Mouse (Mus musculus) WW6 (cell line): ENCODE results near the gene Gulp1.

Experiments used
- DNase-seq: peaks from one replicate; pipeline ENCODE4 v3.0.0-alpha.2; 2013; ENCODE audit warnings: low read depth, low spot score

The Gulp1 gene

DNA sequence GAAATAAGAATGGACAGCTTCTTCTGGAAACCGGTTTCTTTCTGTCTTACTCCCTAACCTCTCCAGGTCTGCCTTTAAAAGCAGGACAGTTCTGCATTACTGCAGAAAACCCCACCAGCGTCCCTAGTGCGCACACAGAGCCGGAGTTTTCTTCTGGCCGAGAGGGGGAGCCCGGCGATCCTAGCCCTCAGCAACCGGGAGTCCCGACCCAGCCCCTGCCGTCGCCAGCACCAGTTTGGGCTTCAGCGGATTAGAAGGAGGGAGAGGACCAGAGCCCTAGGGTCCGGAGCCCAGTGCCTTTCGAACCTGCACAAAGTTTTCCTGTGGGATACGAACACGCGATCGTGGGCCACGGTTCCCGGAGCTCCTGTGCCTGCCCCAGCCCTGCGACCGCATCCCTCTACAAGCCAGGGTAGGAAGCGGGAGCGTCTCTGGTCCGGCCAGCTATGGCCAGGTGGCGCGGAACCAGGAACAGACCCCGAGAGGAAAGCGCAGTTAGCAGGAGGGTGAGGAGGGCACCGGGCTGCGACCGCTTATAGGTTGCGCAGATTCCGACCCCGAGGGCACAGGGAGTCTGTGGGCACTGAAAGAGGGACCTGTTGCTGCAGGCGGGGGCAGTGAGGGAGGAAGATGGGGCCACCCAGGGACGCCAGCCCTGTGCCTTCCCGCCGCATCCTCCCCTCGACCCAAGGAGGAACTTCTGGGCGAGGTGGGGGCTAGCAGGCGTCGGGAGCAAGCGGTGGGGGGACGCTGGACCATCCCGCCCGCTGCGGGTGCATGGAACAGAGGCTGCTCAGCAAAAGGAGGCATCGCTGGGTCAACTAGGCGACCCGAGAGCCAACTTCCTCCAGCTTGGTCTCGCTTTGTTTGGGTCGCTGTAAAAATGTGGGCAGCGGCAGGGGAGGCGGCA lies at the start of gene Gulp1:
Gene Gulp1 (plus strand): TSS at position 51 of the 910 bp plus-strand sequence.
- peak; percentile 54 for DNase-seq

DNA sequence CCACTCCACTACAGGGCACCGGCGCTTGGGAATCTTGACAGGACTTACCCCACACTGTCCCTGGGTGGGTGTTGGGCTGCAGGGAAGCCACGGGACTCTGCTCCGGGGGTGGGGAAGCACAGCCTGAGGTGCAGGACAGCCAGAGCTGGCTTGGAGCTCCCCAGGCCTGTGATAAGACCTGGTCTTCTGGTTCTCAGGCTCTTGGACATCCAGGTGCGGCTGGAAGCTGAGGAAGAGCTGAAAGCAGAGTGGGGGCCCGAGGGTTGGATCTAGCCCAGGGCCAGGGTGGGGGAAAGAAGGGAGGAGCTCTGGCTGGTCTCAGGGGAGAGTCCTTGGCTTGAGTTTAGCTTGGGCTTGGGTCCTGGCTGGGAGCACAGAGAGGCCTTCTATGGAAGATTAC lies 1.1 kb upstream of the Gulp1 start:
- DNase-seq: no peak

DNA sequence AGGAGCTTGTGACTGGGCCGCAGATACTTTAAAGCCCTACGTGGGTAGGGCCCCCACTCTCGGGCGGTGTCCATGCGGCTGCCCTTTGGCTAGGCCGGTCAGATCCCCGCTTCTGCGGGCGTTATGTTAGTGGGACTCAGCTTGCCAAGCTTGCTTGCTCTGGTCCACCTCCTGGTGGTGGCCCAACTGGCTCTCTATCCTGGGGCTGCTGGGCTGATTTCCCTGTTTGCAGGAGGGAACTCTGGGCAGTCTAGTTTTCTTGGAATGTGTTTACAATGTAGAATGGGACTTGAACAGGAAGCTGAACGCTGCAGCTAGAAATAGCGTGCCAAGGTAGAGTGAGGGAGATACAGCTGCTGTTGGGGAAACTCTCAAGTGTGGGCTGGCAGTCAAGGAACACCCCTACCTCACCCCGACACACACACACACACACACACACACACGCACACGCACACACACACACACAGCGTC lies 1.1 kb downstream of the Gulp1 start:
- peak; percentile 13 for DNase-seq

DNA sequence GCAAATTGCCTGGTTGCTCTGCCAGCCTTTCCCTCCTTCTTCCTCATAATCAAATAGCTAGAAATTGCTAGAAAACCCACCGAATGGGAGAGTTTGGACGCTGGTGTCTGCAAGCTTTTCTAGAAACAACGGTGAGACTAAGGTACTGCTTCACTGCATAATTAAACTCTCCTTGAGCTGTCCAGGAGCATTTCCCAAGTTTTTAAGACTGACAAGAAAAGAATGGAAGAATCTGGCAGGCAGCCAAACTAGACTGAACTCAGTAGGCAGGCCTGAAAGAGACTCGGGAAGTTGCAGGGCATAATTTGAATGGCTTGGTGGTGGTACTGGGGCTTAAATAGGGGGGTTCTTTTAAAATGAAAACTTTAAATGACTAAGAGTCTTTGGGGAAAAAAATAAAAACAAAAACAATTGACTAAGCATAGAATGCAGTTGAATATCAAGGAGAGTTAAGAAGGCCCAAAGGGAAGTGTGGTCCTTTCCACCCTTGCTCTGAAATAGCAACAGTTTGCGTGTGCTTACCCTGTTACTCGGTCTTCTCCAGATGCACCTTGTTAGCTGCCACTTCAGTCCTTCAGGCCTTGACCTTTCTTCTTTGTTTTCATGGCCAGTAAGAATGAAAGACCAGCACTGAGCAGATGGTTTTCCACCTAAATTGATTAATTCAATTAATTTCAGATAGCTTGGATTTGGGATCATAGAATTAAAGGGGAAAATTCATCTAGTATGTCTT lies 2.0 kb downstream of the Gulp1 start:
- no peak for DNase-seq

DNA sequence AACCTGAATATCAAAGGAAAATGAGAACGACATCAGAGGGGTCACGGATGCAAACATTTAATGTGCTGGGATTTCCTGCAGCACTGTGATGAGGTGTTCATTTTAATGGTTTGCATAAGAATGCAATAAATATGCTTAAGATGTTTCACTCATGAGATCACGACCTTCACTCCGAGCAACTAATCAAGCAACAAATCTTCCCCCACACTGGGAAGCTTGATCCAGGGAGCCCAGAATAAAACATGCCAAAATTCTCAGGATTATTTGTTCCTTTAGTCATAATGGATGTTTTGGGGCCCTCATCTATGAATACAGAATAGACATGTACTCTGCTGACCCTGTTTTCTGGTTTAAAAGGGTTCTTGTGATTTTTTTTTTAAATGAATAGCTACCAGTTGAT lies 16.1 kb downstream of the Gulp1 start:
- DNase-seq: no peak

DNA sequence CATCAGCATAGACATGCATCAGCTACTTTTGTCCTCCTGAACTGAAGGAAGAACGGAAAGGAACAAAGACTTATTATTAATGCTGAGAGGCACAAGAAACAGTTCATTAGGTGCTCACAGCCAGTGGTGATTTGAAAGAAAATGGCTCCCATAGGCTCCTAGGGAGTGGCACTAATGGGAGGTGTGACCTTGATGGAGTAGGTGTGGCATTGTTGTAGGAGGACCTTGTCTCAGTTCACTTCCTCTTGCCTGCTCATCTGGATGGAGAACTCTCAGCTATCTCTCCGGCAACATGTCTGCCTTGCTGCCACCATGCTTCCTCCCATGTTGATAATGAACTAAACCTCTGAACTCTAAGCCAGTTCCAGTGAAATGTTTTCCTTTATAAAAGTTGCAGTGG lies 17.0 kb downstream of the Gulp1 start:
- no peak for DNase-seq

DNA sequence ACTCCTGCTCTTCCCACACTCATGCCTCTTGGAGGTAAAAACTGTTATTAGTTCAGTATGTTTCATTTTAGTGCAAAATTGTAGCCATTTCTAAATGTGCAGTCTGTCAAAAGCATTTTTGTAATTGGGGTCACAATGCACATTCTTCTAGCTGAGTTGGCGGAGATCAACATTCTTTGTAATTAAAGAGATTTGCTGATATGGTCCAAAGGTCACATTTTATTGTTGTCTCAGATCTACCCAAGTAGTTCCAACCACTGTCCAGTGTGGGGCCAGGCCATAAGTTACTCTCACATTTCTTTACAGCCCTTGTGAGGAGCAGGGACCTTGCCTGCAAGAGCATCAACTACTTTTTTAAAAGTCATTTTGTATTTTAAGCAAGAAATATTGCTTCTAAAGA lies 24.7 kb downstream of the Gulp1 start:
- no peak for DNase-seq

DNA sequence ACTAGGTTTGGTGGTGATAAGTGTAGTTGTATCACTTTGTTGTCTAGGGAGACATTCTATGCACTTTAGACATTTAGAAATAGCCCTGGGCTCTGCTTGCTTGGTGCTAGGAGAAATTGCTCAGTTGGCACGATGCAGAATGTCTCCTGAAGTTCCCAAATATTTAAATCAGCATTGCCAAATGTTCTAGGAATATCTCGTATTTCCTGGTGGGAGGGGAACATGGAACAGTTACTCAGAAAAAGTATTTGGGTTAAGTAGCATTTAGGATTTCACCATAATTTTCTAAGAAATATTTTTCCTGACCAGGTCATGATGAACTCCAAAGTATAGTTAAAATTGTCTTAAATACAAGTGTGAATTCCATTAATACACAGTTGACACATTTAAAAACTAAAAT lies 25.3 kb downstream of the Gulp1 start:
- DNase-seq: no peak

DNA sequence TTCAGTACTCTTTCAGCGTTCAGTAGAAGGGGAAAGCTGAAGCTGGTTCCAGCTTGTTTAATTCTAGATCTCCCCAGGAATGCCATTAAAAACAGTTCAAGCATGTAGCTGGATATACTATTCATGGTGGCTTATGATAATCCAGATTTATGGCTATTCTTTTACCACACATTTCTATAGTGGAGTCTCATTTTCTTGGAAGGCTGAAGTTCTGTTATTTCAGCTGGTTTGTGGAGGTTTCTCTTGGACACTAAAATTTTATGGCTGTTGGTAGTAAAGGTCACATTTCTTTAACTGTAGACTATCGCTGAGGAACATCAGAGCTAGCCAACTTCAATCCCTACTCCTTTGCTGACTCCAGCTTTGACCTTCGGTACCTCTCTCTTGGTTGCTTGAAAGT lies 29.1 kb downstream of the Gulp1 start:
- no peak for DNase-seq

DNA sequence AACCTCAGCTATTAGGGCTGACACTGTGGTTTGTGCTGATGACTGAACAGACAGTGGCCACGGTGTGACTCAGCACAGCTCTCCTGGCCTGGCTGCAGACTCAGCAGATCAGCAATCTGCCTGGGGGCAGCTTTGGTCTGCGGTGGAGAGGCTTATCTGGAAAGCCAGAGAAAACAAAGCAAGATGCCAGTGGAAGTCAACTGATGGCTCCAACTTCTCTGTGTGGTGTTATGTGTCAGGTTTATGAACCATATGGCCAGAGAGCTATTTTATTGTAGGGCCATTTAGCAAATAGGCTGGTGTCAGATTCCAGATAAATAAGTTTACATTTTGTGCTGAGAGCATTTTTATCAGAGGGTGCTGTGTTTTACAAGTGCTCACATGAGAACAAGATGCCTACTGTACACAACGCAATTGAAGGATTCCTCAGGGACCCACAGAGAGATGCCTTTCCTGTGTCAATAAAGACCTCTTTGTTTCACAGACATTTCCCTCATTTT lies 33.6 kb downstream of the Gulp1 start:
- no peak for DNase-seq

DNA sequence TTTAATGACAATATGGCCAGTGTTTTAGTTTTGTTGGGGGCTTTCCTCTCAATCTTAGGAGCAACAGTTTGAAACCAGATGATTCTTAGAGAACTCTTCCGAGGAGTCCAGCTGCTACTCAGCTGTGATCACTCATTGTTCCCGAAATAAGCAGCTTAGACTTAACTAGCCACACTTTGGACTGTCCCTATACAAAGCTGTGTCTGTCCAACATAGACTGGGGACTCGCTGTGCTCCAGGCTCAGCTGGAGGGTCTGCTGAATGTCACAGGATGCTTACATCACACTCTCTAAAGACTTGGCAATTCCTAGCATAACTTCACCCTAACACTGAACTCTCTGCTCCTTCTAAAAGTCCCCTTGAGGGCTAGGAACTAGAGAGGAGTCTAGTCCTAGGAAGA lies 40.4 kb downstream of the Gulp1 start:
- no peak for DNase-seq

DNA sequence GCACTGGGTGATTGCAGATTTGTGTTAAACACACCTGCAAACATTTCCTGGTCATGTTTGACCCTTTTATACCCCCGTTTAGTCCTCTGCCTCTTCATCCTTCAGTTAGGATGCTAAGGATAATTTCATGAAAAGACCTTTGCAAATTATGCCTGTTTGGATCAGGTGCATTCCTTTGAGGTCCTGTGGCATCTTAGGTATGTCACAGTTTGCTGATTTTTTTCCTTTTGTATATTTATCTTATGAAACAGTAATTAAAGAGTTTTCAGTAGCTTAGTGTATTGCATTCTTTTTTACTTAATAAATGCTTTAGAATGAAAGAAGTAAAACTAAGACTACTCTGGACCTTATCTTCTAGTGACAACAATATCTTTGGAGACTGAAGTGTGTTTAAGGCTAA lies 41.8 kb downstream of the Gulp1 start:
- no peak for DNase-seq

DNA sequence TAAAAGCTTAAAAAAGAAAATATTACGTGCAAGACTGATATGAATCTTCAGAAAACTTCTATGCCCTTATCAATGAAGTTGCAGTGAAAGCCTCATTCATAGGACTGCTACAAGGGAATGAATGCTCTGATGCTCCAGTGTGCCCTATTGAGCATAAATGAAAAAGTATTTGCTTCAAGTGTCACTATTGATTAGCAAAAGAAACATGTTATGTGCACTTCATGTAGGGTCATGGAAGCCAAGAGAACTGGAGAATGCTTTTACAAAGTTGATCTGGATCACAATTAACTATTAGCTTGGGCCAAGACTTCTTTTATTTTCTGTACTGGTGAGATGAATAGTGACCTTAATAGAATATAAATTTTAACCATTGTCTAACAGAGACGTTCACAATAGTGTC lies 47.0 kb downstream of the Gulp1 start:
- no peak for DNase-seq

DNA sequence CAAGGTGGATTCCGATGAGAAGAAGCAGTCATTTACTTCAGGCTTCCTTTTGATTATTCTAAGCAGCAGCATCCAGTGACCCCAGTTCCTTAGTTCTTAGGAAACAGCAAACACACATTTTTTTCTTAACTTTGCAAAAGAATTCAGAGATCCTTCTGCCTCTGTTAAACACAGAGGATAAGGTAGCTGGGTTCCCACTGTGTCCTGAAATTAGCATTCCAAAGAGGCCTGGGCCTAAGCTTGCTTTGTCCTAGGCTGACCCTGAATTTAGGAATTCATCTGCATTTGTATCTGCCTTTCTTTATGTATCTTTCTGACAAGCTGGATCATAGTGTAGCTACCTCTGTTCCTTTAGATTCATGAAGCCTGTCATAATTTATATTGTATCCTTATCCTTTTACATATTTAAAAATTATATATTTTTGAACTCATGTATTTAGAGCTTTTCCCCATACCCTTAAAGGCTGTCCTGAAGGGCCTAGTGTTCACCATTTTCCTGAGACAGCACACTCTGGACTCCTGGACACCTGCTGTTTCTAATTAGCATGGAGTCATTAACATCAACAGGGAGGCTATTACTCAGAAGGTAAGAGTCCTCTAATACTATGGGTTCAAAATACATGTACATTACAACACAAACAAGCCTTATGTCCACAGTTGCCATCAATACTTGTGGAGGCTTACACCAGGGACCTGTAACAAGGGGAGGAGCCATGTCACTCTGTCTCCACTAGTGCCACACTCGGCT lies 62.2 kb downstream of the Gulp1 start:
- DNase-seq: no peak

DNA sequence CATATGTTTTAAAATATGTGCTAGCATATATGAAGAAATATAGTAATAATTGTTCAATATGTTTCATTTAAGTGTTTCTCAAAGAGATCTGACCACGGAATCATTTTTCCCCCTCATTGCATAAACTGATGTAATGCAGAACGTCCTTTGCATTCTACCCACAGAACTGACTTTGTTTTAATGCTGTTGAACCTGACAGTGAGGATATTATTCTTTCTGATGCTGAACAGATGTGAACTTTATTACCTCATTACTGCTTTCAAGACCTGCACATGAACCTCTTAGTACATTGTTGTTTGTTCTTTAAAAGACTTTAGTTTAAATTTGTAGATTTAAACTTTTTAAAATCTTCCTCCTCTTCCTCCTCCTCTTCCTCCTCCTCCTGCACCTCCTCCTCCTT lies 67.4 kb downstream of the Gulp1 start:
- no peak for DNase-seq

DNA sequence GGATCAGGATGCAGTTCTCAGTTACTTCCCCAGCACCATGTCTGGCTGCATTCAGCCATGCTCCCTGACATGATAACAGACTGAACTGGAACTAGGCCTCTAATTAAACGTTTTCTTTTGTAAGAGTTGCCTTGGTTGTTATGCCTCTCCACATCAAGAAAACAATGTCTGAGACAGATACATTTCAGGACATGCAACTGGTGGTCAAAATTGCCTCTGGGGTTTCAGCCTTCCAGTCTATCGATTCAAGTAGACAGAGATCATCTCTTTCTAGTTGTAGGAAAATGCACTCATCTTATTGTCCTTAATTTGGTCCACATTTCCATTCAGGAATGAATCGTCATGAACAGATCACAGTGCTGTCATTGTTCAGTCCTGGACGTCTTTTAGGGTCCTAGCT lies 83.2 kb downstream of the Gulp1 start:
- no peak for DNase-seq

DNA sequence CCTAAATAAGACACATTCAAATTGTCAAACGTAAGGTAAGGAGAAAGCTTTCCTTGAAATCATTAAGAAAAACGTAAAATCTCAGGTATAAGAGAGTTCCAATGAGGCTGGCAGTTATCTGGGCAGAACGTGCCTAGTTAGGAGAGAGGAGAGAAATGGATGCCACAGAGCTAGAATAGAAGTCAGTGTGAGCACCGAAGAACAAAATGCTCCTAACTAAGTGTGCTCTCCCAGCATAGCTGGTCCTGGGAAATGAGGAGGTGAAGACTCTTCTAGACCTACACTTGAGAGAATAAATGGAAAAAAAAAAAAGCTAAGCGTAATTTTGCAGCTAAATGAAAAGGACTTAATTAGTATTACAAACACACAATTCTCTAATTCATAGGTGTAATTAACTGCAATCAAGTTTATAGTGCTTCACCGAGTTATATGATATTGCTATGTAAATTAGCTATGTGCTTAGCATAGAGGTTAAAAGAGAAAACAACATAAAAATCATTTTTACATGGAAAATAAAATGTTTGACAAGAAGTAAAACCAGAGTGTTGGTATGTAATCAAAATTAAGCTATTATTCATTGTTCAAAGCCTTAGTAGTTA lies 94.5 kb downstream of the Gulp1 start:
- DNase-seq: no peak

DNA sequence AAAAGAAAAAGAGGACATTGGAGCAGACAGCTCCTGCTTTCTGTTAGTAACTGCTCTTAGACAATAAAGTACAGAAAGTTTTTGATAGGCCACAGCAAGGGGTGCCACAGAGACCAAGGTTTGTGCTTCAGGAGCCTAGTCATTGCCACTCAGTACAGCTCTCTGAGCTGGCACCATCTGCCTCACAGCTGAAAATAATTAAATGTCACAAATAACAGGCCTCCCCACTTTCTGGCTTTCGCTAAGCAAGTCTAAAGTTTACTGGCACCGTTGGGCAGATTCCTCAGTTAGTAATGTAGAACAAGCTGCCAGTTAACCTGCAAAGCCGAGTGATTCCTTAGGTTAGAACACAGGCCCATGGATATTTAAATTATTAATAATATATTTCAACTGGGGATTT lies 127.7 kb downstream of the Gulp1 start:
- DNase-seq: no peak

DNA sequence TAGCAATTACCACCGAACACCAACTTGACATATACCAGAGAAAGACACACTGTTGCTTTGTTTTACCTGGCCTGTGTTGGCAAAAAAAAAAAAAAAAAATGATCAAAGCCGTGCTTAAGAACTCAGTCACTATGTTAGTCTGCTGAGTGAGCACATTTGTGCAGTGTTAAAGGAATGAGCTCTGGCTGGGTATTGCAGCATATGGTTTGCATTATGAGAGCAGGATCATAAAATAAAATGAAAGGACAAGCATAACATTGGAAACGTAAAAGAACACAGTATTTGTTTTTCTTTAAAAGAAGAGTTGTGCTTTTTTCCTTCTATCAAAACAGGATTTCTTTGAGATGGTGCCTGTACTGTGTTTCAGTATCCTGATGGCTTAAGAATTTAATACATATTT lies 128.1 kb downstream of the Gulp1 start:
- DNase-seq: no peak

DNA sequence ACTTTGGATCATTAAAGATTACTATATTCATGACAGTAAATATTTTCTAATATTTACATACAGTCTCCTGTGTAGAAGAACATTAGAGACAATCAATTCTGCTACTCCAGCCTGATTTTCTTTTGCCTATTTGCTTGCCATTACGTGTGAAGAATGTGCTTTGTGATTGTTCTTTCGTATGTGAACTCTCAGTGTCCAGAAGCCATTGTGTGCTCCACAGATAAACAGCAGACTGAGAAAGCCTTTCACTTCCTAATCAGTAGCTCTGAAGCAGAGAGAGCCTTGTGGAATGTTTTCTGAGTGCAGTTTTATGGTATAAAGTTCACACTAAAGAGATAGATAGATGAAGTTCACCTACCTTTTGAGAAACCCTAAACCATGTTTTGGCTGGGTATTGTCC lies 131.2 kb downstream of the Gulp1 start:
- DNase-seq: no peak

DNA sequence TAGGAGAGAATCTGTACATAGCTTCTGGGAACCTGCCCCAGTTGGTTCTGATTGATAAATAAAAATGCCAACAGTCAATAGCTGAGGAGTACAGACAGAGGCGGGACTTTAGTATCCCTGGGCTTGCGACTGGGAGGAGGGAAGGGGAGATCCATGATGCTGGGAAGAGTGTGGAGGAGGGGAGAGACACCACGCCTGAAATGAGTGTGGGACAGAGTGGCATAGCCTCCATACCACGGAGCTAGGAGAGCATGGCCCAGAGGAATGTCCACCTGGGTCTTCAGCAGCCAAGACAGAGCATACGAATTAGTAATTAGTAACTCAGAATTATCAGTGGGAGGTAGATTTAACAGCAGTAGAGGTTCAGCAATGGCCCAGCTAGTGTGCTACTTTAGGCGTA lies 132.4 kb downstream of the Gulp1 start:
- no peak for DNase-seq
